Mouse (Mus musculus) left cerebral cortex, adult 11 months (tissue): Measurements from ENCODE around the gene Camkv.
A peak's percentile ranks its signal among the peaks of the same experiment; 100 is the strongest.

Experiments used
- DNase-seq: peaks from one replicate; pipeline ENCODE4 v3.0.0; 2022; ENCODE audit warnings: low spot score

The Camkv gene

GRCm38 (mm10) chr9:107963700-107964099, 28.2 kb downstream of the Camkv start:
- DNase-seq: no peak

GRCm38 (mm10) chr9:107964681-107965080, 29.2 kb downstream of the Camkv start:
- DNase-seq: no peak

GRCm38 (mm10) chr9:107966676-107967075, 31.2 kb downstream of the Camkv start:
- no peak for DNase-seq

GRCm38 (mm10) chr9:107967437-107967836, 32.0 kb downstream of the Camkv start:
- no peak for DNase-seq

- DNase-seq: no peak
Measured at GRCm38 (mm10) chr9:107968531-107968930, 33.1 kb downstream of the Camkv start.

GRCm38 (mm10) chr9:107970311-107970710, 34.8 kb downstream of the Camkv start:
- no peak for DNase-seq

GRCm38 (mm10) chr9:107971690-107972541, 36.4 kb downstream of the Camkv start:
- DNase-seq: no peak

- DNase-seq: no peak
Measured at GRCm38 (mm10) chr9:107974491-107975171, 39.2 kb downstream of the Camkv start.

GRCm38 (mm10) chr9:107975399-107976386, 40.2 kb downstream of the Camkv start, which contains the start of gene Uba7:
TSS of gene Uba7 (plus strand) at chr9:107975505.
- no peak for DNase-seq

- no peak for DNase-seq
Measured at GRCm38 (mm10) chr9:107978815-107979214, 43.3 kb downstream of the Camkv start.

- DNase-seq: no peak
Measured at GRCm38 (mm10) chr9:107981684-107982605, 46.5 kb downstream of the Camkv start.

GRCm38 (mm10) chr9:107982681-107983346, 47.3 kb downstream of the Camkv start, which contains the start of gene Gm20661:
TSS of gene Gm20661 (plus strand) at chr9:107983058.
- DNase-seq: no peak

- DNase-seq: no peak
Measured at GRCm38 (mm10) chr9:107983421-107983890, 48.0 kb downstream of the Camkv start.

GRCm38 (mm10) chr9:107984052-107984753, 48.7 kb downstream of the Camkv start:
- no peak for DNase-seq

- no peak for DNase-seq
Measured at GRCm38 (mm10) chr9:107984754-107985055, 49.2 kb downstream of the Camkv start.

- DNase-seq: peak; percentile 67
Measured at GRCm38 (mm10) chr9:107985131-107986119, 50.0 kb downstream of the Camkv start, which contains the start of gene Inka1. TSS of gene Inka1 (minus strand) at chr9:107985879.

- DNase-seq: peak; percentile 62
Measured at GRCm38 (mm10) chr9:107986376-107986775, 50.9 kb downstream of the Camkv start.

- DNase-seq: no peak
Measured at GRCm38 (mm10) chr9:107987950-107988349, 52.5 kb downstream of the Camkv start.
